Mouse (Mus musculus) urinary bladder, postnatal 36 days (tissue): Measurements from ENCODE around the gene Aplnr.

Source experiments
- DNase-seq, 2 experiments: peaks; one replicate each; pipeline ENCODE4 v3.0.0; 2022; ENCODE audit warnings: low spot score in 2 of 2, mixed read lengths in 1 of 2

The Aplnr gene

GRCm38 (mm10) chr2:85137601-85138140 lies 1.6 kb downstream of the Aplnr start:
- no peak for DNase-seq

- no peak for DNase-seq
Observed at GRCm38 (mm10) chr2:85138143-85138542, 2.1 kb downstream of the Aplnr start.

- DNase-seq: no peak
Observed at GRCm38 (mm10) chr2:85139393-85139792, 3.4 kb downstream of the Aplnr start.

- DNase-seq: no peak
Observed at GRCm38 (mm10) chr2:85139846-85140245, 3.8 kb downstream of the Aplnr start.

GRCm38 (mm10) chr2:85140833-85141232 lies 4.8 kb downstream of the Aplnr start:
- no peak for DNase-seq

DNA sequence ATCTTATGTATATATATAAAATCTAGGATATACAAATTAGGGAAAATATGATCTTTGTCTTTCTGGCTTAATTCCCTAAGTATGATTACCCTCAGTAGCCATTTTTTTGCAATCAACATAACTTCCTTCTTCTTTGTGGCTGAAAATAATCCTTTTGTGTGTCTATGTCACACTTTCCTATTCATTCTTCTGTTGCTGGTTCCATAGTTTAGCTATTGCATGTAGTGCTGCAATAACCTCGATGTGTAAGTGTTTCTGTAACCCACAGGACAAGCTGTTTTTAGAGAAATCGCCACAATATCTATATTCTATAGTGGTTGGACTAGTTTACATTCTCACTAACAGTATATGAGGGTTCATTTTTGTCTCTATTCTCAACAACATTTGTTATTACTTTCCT lies 8.9 kb downstream of the Aplnr start:
- DNase-seq: no peak

GRCm38 (mm10) chr2:85145346-85145745 lies 9.3 kb downstream of the Aplnr start:
- no peak for DNase-seq

- no peak for DNase-seq
Observed at GRCm38 (mm10) chr2:85147481-85147880, 11.5 kb downstream of the Aplnr start.

DNA sequence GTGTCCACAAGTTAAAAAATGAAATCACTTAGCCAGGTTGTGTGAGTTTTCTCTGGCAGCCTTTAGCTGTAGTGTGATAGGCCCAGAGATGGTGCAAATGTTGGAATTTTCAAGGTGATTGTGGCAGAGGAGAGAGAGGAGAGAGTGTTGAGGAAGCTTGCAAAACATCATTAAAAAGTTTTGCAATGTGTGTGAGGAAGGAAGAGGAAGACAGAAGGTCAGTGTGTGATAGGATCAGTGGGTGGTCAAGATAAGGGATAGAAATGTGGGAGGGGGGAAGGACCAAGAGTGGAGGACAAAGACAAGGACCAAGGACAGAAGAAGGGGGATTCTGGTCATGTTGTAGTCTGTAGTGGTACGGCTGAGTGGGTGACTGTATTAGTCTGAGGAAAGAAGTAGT lies 14.3 kb downstream of the Aplnr start:
- no peak for DNase-seq

- no peak for DNase-seq
Observed at GRCm38 (mm10) chr2:85151233-85151632, 15.2 kb downstream of the Aplnr start.

GRCm38 (mm10) chr2:85155334-85155733 lies 19.3 kb downstream of the Aplnr start:
- no peak for DNase-seq

- DNase-seq: no peak
Observed at GRCm38 (mm10) chr2:85156136-85156535, 20.1 kb downstream of the Aplnr start.

- no peak for DNase-seq
Observed at GRCm38 (mm10) chr2:85157382-85157781, 21.4 kb downstream of the Aplnr start.

DNA sequence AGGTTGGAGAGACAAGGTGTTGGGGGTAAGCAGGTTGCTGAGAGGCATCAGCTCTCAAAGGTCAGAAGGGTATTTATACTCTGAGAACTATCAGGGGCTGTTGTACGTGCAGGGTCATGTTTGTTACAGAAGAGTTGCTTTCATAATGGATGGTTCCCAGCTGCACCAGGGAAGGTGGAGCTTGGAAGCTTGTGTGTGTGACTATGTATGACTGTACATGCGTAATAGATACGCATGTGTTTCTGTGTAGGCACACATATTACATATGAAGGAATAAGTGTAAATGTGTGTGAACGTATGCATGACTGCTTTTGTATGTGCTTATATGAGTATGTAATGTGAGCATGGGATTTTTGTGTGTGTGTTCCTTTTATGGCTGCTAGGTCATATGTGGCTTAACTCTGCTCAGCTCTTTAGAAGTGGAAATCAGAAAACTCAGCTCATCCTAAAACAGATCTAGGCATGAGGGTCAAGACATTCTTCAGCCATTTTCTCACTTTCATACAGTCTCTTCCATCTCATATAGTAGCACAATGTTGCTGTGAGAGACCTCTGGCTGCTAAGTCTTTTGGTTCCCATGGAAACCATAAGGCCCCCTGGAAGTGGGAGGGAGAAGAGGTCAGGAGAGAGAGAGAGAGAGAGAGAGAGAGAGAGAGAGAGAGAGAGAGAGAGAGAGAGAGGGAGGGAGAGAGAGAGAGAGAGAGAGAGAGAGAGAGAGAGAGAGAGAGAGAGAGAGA lies 25.0 kb downstream of the Aplnr start:
- no peak for DNase-seq

DNA sequence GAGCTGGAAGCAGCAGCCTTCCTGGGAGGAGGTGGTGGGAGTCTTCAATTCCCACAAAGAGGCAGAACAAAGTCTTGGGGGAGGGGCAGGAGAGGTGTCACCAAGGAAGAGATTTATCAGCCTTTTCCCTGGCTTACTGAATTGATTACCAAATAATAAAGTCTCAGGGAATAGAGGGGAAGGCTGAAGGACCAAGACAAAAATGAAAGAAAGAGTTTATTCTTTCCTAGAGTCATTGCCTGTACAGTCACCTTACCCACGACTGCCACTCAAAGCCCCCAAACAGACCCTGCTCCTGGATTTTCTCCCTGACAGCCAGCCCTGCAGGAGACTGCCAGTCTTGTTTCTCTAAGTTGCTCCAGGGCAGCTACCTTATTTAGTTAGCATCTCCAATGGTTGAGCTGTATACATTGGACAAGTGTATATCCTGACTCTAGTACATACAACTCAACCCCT lies 25.6 kb downstream of the Aplnr start:
- DNase-seq: no peak

DNA sequence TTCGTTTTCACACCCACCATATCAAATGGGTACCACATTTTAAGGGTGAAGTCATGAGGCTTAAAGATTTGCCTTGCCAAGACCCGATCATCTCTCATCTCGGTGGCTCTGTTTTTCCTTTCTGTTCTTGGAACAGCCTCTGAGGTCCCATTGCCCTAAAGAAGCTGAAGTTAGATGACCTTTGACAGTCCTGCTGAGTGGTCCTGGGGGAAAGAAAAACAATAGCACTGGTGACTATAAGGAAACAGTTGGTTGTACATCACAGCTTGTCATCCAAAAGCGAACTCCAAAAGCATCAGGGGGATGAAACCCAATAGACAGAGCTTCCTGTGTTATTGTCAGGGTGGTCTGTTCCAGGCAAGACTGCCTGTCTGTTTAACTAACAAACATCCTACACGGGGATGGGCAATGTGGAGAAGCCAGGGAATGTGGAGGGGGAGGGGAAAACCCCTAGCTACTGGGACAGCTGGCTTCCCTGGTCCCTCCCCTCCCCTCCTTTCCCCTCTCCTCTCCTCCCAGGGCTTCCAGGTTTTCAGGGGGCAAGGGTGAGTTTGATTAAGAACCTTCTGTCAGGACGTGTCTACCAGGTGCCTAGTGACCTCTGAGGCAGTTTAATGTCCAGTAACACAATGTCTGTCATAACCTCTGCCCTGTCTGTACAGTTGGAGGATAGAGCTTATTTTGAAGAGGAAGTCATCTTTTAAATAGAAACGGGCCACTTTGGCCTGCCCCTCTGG lies 27.5 kb downstream of the Aplnr start:
- no peak for DNase-seq

DNA sequence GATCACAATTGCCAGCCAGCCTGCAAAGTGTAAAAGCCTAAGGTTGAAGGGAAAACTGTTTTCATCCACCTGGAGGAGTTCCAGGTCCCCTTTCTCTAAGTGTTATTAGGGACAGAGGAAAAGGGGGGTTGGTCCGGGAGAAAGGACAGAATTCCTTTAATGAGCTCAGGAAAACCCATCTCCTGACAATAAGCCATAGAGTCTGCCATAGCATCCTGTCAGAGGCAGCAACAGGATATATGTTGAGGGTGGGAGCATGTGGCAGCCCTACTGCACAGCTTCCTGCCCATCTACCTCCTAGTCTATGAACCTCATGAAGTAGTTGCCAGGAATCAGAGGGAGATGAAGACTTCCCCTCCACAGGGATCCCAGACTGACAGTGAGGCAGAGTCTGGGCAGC lies 31.6 kb downstream of the Aplnr start:
- no peak for DNase-seq

DNA sequence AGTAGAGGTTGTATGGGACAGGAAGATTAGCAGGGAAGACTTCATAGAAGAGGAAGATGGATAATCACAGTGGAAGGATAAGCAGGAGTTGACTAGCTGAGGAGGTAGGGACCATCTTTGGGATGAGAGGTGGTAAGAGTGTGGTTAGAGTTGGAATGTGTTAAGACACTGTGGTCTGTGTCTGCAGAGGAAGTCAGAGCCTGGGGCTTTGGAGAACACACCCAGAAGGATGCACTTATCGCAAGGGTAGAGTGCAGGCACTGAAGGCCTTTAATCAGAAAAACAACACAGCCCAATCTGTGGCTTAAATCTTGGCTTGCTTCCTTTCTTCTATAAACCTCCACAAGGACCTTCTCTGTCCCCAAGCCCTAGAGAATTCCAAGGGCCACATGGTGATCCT lies 32.3 kb downstream of the Aplnr start:
- DNase-seq: no peak

DNA sequence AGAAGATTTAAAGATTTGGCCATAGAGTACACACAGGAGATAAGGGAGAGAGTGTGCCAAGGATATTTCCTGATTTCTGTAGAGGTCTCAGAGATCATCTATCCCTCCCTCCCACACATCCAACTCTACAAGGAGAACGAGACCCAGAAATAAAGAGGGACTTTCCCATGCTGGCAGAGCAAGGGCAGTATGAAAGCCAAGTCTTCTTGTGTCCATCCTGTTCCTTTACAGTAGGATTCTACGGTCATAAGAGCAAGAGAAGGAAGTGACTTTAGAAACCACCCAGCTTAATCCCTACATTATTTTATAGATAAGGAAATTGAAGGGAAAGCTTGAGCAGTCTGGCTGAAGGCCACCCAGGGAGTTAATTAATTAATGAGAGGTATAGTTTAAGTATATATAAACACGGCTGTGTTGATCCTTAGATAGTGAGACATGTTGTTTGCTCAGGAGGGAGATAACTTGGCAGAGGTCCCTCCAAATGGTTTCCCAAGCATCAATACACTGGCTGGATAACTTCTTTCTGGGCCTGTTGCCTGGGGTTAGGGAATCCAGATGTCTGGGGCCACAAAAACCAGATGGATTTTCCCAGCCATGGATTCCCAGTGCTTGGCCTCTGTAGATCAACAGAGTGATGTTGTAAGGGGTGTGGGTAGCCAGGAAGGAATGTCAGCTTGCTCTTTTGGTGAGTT lies 36.2 kb downstream of the Aplnr start:
- peak; percentile 5 to 49 for DNase-seq

DNA sequence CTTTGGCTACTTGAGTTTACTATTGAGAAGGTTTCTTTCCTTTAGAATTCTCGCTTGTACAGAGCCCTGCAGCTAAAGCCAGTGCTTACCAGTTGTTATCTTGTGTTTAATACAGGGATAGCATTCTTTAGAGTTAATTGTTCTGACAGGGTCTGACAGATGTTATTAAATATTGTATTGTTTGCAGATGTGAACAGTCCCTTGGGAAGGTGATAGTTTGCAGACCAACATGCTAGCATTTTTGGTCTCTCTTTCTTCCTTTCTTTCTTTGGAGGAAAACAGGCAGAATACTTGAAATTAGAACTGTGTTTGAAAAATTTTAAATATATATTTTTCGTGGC lies 36.7 kb downstream of the Aplnr start:
- no peak for DNase-seq

DNA sequence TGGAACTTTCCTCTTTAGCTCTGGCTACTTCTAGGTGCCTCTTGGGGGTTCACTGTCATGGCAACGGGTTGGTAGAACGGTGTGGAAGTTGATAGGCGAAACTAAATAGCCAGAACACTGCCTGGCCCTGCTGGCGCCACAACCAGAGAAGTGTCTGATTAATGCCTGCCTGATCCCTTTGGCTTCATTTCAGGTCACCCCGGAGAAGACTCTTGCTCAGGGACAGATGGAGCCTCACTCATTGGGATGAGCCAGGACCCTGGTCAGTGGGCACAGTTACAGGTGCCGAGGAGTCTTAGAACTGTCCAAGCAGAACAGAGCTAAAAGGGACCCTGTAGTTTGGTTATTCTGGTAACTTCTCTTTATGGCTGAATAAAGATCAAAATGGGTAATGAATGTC lies 37.5 kb downstream of the Aplnr start:
- DNase-seq: no peak

- DNase-seq: no peak
Observed at GRCm38 (mm10) chr2:85178139-85178800, 42.2 kb downstream of the Aplnr start.
